9 mouse cellular contexts compared by ENCODE assay signal in genomic region chr9:30921261-30922103, GRCm38 (mm10). TPM values are rescaled to one million over a fixed set of nuclear protein-coding genes. Genes with fewer than 3 reads are reported as not detected.
DNase-seq lines count a peak whose midpoint lies in the region; ATAC-seq and TF ChIP-seq lines count a peak whose summit lies in the region.
"Had no signal": no experiment of that assay in that cellular context is flagged by ENCODE, and none has a peak within 500 bp of the region (broad histone marks: within the 10 kb centered on the region; RNA-seq: fewer than 3 reads in every experiment).

No protein-coding gene starts in this region.

- H3K4me3 ChIP-seq in forebrain, postnatal 0 days (ENCODE audit: low read depth, low read length), result peak overlapping the region; percentile 54
- peak overlapping the region; percentile 66 for H3K4me3 ChIP-seq in limb, embryonic 13.5 days
- peak overlapping the region; percentile 62 for H3K4me3 ChIP-seq in stomach, embryonic 16.5 days (replicated peaks; ENCODE audit: low read length)

- H3K4me1 ChIP-seq in forebrain, postnatal 0 days (ENCODE audit: insufficient read depth), result no peaks in the 10 kb centered on the region; the same call in 1 of the 2 replicates
- H3K4me1 ChIP-seq in limb, embryonic 13.5 days, result peaks cover 44% of the 10 kb centered on the region
- H3K4me1 ChIP-seq in stomach, embryonic 16.5 days (ENCODE audit: control insufficient read depth, insufficient read depth, low read length), result peaks cover 3% of the 10 kb centered on the region

- WGBS in forebrain, postnatal 0 days, result 5% methylated on average over 56 of the region's 56 CpGs
- 4% methylated on average over 56 of the region's 56 CpGs for WGBS in limb, embryonic 13.5 days
- 4% methylated on average over 56 of the region's 56 CpGs for WGBS in stomach, embryonic 16.5 days

- peak; percentile 51 for ATAC-seq in forebrain, postnatal 0 days
- 0 out of 2 replicates have a peak, but pooled peaks have one; percentile 9 for ATAC-seq in limb, embryonic 13.5 days (ENCODE audit: low FRiP score, low read depth)
- peak; percentile 0; the same call in 1 of the 2 replicates for ATAC-seq in stomach, embryonic 16.5 days (ENCODE audit: insufficient read depth, low FRiP score)

- DNase-seq in ovary, postnatal 36 days (ENCODE audit: low spot score), result peak; percentile 12
- DNase-seq in ovary, adult 18-20 months (ENCODE audit: low spot score), result no peak
- peak; percentile 41 for DNase-seq in forebrain, postnatal 0 days
- DNase-seq in urinary bladder, postnatal 4 days (ENCODE audit: low spot score in 2 of 2), result no peak
- DNase-seq in thymus, postnatal 36 days, result no peak
- no peak for DNase-seq in layer of hippocampus, postnatal 36 days

- H3K9ac ChIP-seq in forebrain, postnatal 0 days, result peak overlapping the region; percentile 53
- H3K9ac ChIP-seq in limb, embryonic 13.5 days, result peak overlapping the region; percentile 78
- peak overlapping the region; percentile 69 for H3K9ac ChIP-seq in stomach, embryonic 16.5 days (ENCODE audit: low read length)

- H3K36me3 ChIP-seq in forebrain, postnatal 0 days (ENCODE audit: insufficient read depth), result no peaks in the 10 kb centered on the region
- H3K36me3 ChIP-seq in limb, embryonic 13.5 days, result no peaks in the 10 kb centered on the region; the same call in 1 of the 2 replicates
- no peaks in the 10 kb centered on the region for H3K36me3 ChIP-seq in stomach, embryonic 16.5 days (ENCODE audit: control insufficient read depth, insufficient read depth, low read length)

- peaks cover 17% of the 10 kb centered on the region for H3K27me3 ChIP-seq in forebrain, postnatal 0 days (ENCODE audit: insufficient read depth, low read length)
- H3K27me3 ChIP-seq in limb, embryonic 13.5 days, result peaks cover 32% of the 10 kb centered on the region
- peaks cover 8% of the 10 kb centered on the region for H3K27me3 ChIP-seq in stomach, embryonic 16.5 days (ENCODE audit: control insufficient read depth, insufficient read depth, low read length)

- no peaks in the 10 kb centered on the region for H3K9me3 ChIP-seq in forebrain, postnatal 0 days (ENCODE audit: low read length)
- H3K9me3 ChIP-seq in limb, embryonic 13.5 days, result no peaks in the 10 kb centered on the region
- no peaks in the 10 kb centered on the region for H3K9me3 ChIP-seq in stomach, embryonic 16.5 days (replicated peaks; ENCODE audit: control insufficient read depth, low read length)

- H3K27ac ChIP-seq in forebrain, postnatal 0 days (ENCODE audit: low read depth, low read length), result no peak overlapping the region
- H3K27ac ChIP-seq in limb, embryonic 13.5 days, result peak overlapping the region; percentile 34; the same call in 1 of the 2 replicates
- H3K27ac ChIP-seq in stomach, embryonic 16.5 days (ENCODE audit: low read length), result no peak overlapping the region

- peak overlapping the region; percentile 93 for H3K4me2 ChIP-seq in forebrain, postnatal 0 days (ENCODE audit: low read depth)
- peak overlapping the region; percentile 93 for H3K4me2 ChIP-seq in limb, embryonic 13.5 days (replicated peaks)
- H3K4me2 ChIP-seq in stomach, embryonic 16.5 days (ENCODE audit: low read depth, low read length), result peak overlapping the region; percentile 92

- no peak for TF ChIP-seq CTCF in forebrain, postnatal 0 days (IDR thresholded peaks at IDR 0.05; ENCODE audit: low read depth)

RNA-seq across cellular contexts. Expression of gene Adamts15, which starts 0.8 kb away (rescaled TPM):
- 5.8 and 10.9 TPM in 2 replicates for total RNA-seq in forebrain, postnatal 0 days (2014; rRNA removed)
- 1.9 and 2.5 TPM in 2 replicates for polyA plus RNA-seq in forebrain, postnatal 0 days (2015; fragmentation: Nextera tagmentation; extraction: Ambion mirVana)
- polyA plus RNA-seq in limb, embryonic 13.5 days (2015; fragmentation: Nextera tagmentation; extraction: Ambion mirVana), result 31.9 and 39.2 TPM in 2 replicates
- 9.1 and 10.2 TPM in 2 replicates for polyA plus RNA-seq in stomach, embryonic 16.5 days (2015; fragmentation: Nextera tagmentation; extraction: Ambion mirVana)
- total RNA-seq in layer of hippocampus, postnatal 36 days (2021), result 1 to 10 TPM; 4.1 to 4.5 TPM
- total RNA-seq: neutrophil, adult 5-6 weeks had no signal

RNA-seq across cellular contexts. Expression of gene Adamts8, which starts 20.9 kb away (rescaled TPM):
- 2.9 and 3.0 TPM in 2 replicates for total RNA-seq in forebrain, postnatal 0 days (2014; rRNA removed)
- 1.7 and 1.8 TPM in 2 replicates for polyA plus RNA-seq in forebrain, postnatal 0 days (2015; fragmentation: Nextera tagmentation; extraction: Ambion mirVana)
- polyA plus RNA-seq in limb, embryonic 13.5 days (2015; fragmentation: Nextera tagmentation; extraction: Ambion mirVana), result 3.6 and 4.4 TPM in 2 replicates
- polyA plus RNA-seq in stomach, embryonic 16.5 days (2015; fragmentation: Nextera tagmentation; extraction: Ambion mirVana), result 6.3 and 6.5 TPM in 2 replicates
- total RNA-seq in layer of hippocampus, postnatal 36 days (2021), result 1 to 10 TPM; 2.9 to 4.0 TPM
- total RNA-seq: neutrophil, adult 5-6 weeks had no signal

Comparison
In these comparisons a context has a peak if more than half of its experiments do, and no peak if none do; other contexts are left out.
1. DNase-seq: peak in ovary, postnatal 36 days (single experiment) and forebrain, postnatal 0 days (single experiment); none in ovary, adult 18-20 months (single experiment), urinary bladder, postnatal 4 days (0 of 2), thymus, postnatal 36 days (0 of 2) and layer of hippocampus, postnatal 36 days (0 of 2).
2. ATAC-seq: peak in every context shown above with its lines; median percentile 51 in forebrain, postnatal 0 days; 9 in limb, embryonic 13.5 days; 0 in stomach, embryonic 16.5 days.
3. Peak in every context shown above with its lines, with median percentiles within 50 percentile points of each other: H3K4me2 ChIP-seq, H3K4me3 ChIP-seq and H3K9ac ChIP-seq.